8 mouse cellular contexts compared by ENCODE assay signal in the genomic region with DNA sequence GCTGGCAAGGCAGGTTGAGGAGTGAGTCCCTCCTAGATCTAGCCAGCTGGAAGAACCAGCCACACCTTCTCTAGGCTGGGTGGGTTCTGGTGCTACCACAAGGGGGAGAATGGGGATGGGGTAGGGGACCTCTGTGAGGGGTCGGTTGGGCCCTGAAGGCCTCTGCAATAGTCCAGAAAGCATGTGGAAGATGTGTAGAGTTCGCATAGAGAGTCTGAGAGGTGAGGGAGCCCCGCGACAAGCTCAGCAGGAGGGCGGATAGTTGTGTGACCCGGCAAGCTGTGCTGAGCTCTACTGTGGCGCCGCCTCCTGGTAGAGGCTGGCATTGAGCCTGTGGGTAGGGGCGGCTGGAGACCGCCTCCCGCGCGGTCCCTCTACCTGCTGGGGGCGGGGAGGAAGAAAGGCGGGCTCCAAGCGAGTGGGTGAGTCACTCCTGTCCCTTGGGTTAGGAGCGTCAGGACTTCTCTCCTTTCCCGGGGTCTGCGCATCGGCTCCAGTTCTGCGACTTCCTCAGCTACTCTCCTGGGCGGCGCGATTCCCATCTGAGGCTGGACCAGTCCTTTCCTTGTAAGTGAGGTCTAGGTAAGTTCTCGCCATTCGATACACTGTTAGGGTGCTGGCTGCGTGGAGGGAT.
DNase-seq lines count a peak whose midpoint lies in the region; ATAC-seq and TF ChIP-seq lines count a peak whose summit lies in the region.

No protein-coding gene starts in this region.

- no peak for TF ChIP-seq POLR2A in olfactory bulb, adult 2 months (IDR thresholded peaks at IDR 0.05; ENCODE audit: insufficient read depth, low read depth, low read length)

- no peak for TF ChIP-seq EP300 in heart, postnatal 0 days (IDR thresholded peaks at IDR 0.05; ENCODE audit: low read depth)
- no peak for TF ChIP-seq EP300 in liver, postnatal 0 days (IDR thresholded peaks at IDR 0.05; ENCODE audit: low read depth)

- peak overlapping the region; percentile 85 for H3K4me3 ChIP-seq in megakaryocyte, embryonic 14.5 days (replicated peaks)
- peak overlapping the region; percentile 31 for H3K4me3 ChIP-seq in heart, postnatal 0 days (ENCODE audit: low read depth, low read length)
- H3K4me3 ChIP-seq in liver, postnatal 0 days (ENCODE audit: low read depth, low read length), result peak overlapping the region; percentile 40
- H3K4me3 ChIP-seq in olfactory bulb, adult 2 months (ENCODE audit: insufficient read depth, low read depth, low read length), result peak overlapping the region; percentile 30

- H3K9ac ChIP-seq in heart, postnatal 0 days (replicated peaks; ENCODE audit: low read depth, low read length), result no peak overlapping the region
- H3K9ac ChIP-seq in liver, postnatal 0 days (replicated peaks), result no peak overlapping the region

- peak overlapping the region; percentile 58 for H3K4me2 ChIP-seq in heart, postnatal 0 days (ENCODE audit: low read depth, low read length)
- peak overlapping the region; percentile 49 for H3K4me2 ChIP-seq in liver, postnatal 0 days (ENCODE audit: low read depth, low read length)

- WGBS in heart, postnatal 0 days, result 18% methylated on average over 16 of the region's 27 CpGs
- WGBS in liver, postnatal 0 days (ENCODE audit: insufficient replicate concordance), result 15% methylated on average over 19 of the region's 27 CpGs
- WGBS in olfactory bulb, adult 2 months, result 17% methylated on average over 27 of the region's 27 CpGs

- H3K27ac ChIP-seq in heart, postnatal 0 days (ENCODE audit: low read depth), result no peak overlapping the region
- no peak overlapping the region for H3K27ac ChIP-seq in liver, postnatal 0 days (ENCODE audit: low read depth)
- no peak overlapping the region for H3K27ac ChIP-seq in olfactory bulb, adult 2 months (ENCODE audit: insufficient read depth, low read depth, low read length)

- H3K27me3 ChIP-seq in megakaryocyte, embryonic 14.5 days (replicated peaks), result peaks cover 7% of the 10 kb centered on the region
- H3K27me3 ChIP-seq in heart, postnatal 0 days (ENCODE audit: control insufficient read depth, insufficient read depth, low read length), result no peaks in the 10 kb centered on the region
- no peaks in the 10 kb centered on the region for H3K27me3 ChIP-seq in liver, postnatal 0 days (ENCODE audit: insufficient read depth, low read length)

- H3K36me3 ChIP-seq in megakaryocyte, embryonic 14.5 days (replicated peaks; ENCODE audit: low read length), result no peaks in the 10 kb centered on the region
- H3K36me3 ChIP-seq in heart, postnatal 0 days (replicated peaks; ENCODE audit: control insufficient read depth, insufficient read depth, low read length), result no peaks in the 10 kb centered on the region
- no peaks in the 10 kb centered on the region for H3K36me3 ChIP-seq in liver, postnatal 0 days (replicated peaks; ENCODE audit: insufficient read depth, low read length)

- DNase-seq in embryo, embryonic 11 days, result peak; percentile 47
- DNase-seq in heart, postnatal 0 days (ENCODE audit: low spot score), result no peak
- DNase-seq in layer of hippocampus, adult 18-20 months (ENCODE audit: low spot score in 2 of 2), result peak; percentile 17 to 48
- peak; percentile 71 for DNase-seq in liver, postnatal 0 days
- DNase-seq in urinary bladder, postnatal 25 days (ENCODE audit: low spot score), result peak; percentile 46

- H3K9me3 ChIP-seq in megakaryocyte, embryonic 14.5 days, result no peaks in the 10 kb centered on the region
- H3K9me3 ChIP-seq in heart, postnatal 0 days (replicated peaks; ENCODE audit: control insufficient read depth, low read length), result no peaks in the 10 kb centered on the region
- H3K9me3 ChIP-seq in liver, postnatal 0 days (ENCODE audit: low read length), result no peaks in the 10 kb centered on the region

- peaks cover 5% of the 10 kb centered on the region; the same call in 1 of the 2 replicates for H3K4me1 ChIP-seq in megakaryocyte, embryonic 14.5 days
- H3K4me1 ChIP-seq in heart, postnatal 0 days (ENCODE audit: control insufficient read depth, insufficient read depth), result no peaks in the 10 kb centered on the region
- H3K4me1 ChIP-seq in liver, postnatal 0 days (ENCODE audit: insufficient read depth), result no peaks in the 10 kb centered on the region
- peaks cover 6% of the 10 kb centered on the region; the same call in 1 of the 2 replicates for H3K4me1 ChIP-seq in olfactory bulb, adult 2 months (ENCODE audit: control insufficient read depth, insufficient read depth, low read length)

- TF ChIP-seq CTCF in heart, postnatal 0 days (IDR thresholded peaks at IDR 0.05; ENCODE audit: low read depth), result peak; percentile 20; the same call in 1 of the 2 replicates
- TF ChIP-seq CTCF in liver, postnatal 0 days (IDR thresholded peaks at IDR 0.05; ENCODE audit: low read depth), result peak; percentile 64
- TF ChIP-seq CTCF in olfactory bulb, adult 2 months (IDR thresholded peaks at IDR 0.05; ENCODE audit: insufficient read depth, low read depth, low read length), result no peak

- ATAC-seq in megakaryocyte, adult 5-6 weeks (ENCODE audit: poor library complexity, severe bottlenecking), result no peak
- no peak for ATAC-seq in heart, postnatal 0 days (ENCODE audit: insufficient read depth, low read depth)
- peak; percentile 85 for ATAC-seq in liver, postnatal 0 days

Comparison
In these comparisons a context has a peak if more than half of its experiments do, and no peak if none do; other contexts are left out.
1. H3K4me3 ChIP-seq: peak in every context shown above with its lines; median percentile 85 in megakaryocyte, embryonic 14.5 days; 40 in liver, postnatal 0 days; 31 in heart, postnatal 0 days; 30 in olfactory bulb, adult 2 months.